Mouse (Mus musculus) left cerebral cortex, postnatal 25 days (tissue): ENCODE data around the gene Lcat. TPM values are rescaled to one million over a fixed set of nuclear protein-coding genes. Genes with fewer than 3 reads are reported as not detected.

Experiments
- DNase-seq, 2 experiments: peaks; one replicate each; pipeline ENCODE4 v3.0.0; 2022; ENCODE audit warnings: low spot score in 2 of 2, mixed read lengths in 1 of 2
- intact Hi-C: fragments of 180-260 bp; cut with DNase I; formaldehyde crosslinking; loops from one replicate; pipeline ENCODE4 v1.15.1; 2025
- total RNA-seq, 2 experiments: library from RNA; stranded (reverse); gene quantifications; 2 replicates each; pipeline ENCODE4 v1.2.3; 2021

The Lcat gene
- total RNA-seq, 2 experiments from 2014 or later: 28.0 to 32.5 TPM

DNA sequence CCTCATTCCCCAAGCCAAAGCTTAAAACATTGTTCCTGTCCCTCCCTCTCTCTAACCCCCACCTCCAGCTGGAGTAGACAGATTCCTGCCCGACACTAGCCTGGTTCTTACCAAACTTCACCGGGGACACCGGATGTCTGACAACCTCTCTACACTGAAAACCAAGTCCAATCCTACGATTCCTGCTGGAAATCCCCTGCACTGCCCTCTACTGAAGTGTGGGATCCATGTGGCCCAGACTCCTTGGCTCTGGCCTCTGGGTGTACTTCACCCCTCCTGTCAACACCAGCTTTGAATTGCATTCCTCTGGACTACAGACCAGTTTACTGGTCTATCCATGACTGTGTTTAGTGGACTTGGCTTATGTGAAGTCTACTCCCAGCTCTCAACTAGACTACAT lies 13.4 kb upstream of the Lcat start:
- intact Hi-C loops: no loop called here
- DNase-seq: no peak

DNA sequence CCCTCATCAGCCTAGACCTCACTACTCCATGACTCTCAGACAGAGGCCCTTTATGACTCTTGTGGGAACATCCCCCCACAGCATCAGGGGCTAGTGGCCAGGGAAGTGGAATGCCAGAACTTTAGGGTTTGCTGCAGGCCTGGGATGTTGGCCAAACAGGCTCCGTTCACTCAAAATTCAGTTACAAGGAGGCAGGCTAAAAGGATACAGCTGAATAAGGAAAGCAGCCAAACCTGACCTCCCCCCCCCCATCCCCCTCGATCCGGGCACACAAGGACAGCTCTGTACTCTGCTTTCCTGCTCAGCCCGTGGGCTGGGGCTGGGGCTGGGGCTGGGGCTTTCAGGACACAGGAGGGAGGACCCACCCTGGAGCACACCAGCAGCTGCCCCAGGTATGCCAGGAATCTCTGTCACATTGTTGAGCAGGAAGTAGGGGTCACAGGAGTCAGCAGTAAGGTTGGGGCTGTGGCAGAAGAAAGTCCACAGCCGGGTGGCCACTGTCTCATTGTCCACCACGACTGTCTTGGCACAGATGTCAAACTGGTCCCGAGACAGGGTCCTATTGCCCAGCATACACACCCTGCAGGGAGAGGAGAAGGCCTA lies 8.0 kb upstream of the Lcat start:
- intact Hi-C loops: no loop called here
- peak in 1 of 2 experiments; percentile 63 for DNase-seq

GRCm38 (mm10) chr8:105949350-105949749 lies 6.2 kb upstream of the Lcat start:
- intact Hi-C loops: no loop called here
- DNase-seq: peak; percentile 64 to 67

GRCm38 (mm10) chr8:105942542-105942941 lies 640 bp downstream of the Lcat start:
- intact Hi-C loops: no loop called here
- no peak for DNase-seq

- intact Hi-C loops: no loop called here
- no peak for DNase-seq
Measured at GRCm38 (mm10) chr8:105942026-105942425, 1.2 kb downstream of the Lcat start.

DNA sequence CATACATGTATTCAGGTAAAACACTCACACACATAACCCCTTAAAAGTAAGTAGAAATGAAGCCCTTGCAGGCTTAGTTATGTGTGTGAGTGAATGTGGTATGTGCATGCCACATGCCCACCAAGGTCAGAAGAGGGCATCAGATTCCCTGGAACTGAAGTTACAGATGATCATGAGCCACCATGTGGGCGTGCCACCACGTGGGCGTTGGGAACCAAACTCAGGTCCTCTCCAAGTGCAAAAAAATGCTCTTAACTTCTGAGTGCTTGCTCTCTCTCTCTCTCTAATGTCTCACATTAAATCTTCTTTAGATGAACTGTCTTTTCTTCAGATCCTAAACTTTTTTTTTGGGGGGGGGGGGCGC lies 4.9 kb downstream of the Lcat start, which contains the start of gene Psmb10:
TSS of gene Psmb10 (minus strand) at position 139 of the 364 bp plus-strand sequence.
- intact Hi-C loops: no loop called here
- DNase-seq: peak in 1 of 2 experiments; percentile 45

DNA sequence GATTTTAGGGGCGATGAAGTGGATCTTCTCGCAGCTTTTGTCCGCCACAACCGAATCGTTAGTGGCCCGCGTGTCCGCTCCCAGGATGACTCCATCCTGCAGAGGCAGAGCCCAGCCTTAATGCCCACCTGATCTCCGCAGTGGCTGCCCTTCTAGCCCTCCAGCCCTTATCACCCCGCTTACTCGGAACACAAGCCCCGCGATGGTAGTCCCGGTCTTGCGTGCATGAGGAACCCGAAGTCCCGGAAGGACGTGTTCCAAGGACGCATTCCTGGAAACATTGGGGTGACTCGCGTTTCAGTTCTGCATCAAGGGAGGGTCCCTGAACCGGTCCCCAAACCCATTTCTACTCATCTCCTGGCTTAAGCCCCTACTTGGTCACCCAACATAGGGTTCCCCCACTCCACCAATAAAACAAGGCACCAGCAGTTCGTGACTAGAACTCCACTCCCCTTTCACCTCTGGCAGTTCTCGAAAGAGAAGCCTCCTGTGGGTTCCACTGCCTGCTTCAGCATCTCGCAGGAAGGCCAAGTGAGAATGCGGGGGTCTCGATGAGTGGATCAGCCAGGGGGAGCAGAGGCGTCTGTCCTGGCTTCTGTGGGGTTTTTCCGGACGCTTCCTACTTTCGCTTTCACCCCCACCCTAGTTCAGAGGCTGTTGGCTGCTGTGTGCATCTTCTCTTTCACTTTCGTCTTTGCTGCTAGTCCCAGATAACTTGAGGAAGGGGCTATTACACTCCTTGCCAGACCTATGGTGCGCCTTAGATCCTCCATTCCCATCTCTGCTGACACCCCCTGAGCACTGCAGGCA lies 5.5 kb downstream of the Lcat start:
- DNase-seq: peak; percentile 55 to 60
- intact Hi-C loops: no loop called here

DNA sequence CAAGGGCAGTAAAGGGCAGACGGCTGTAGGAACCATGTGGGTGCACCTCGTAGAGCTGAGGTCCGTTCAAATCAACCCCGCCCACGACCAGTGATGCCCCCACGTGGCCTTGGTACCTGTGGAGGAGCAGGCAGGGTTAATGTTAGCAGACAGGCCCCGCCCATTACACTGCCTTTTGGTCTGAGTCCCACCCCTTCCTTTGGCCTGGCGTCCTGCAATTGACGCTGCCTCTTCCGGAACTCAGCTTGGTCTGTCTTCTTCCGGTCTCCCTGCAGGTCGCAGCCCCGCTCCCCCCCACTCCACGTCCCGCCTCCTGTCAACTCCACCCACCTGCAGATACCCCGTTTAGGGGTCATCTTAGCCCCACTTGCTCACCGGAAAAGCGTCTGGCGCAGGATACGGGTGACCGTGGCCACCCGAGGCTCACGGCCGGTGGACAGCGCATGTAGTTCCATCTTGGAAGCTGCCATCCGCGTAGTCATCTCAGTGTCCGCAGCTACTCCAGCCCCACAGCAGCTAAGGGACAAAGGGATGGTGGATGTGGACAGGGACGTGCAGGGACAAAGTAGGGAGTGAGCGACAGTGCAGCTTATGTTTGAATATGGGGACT lies 6.2 kb downstream of the Lcat start:
- intact Hi-C loops: no loop called here
- peak; percentile 84 to 94 for DNase-seq

GRCm38 (mm10) chr8:105935863-105936603 lies 7.1 kb downstream of the Lcat start:
- intact Hi-C loops: no loop called here
- no peak for DNase-seq

DNA sequence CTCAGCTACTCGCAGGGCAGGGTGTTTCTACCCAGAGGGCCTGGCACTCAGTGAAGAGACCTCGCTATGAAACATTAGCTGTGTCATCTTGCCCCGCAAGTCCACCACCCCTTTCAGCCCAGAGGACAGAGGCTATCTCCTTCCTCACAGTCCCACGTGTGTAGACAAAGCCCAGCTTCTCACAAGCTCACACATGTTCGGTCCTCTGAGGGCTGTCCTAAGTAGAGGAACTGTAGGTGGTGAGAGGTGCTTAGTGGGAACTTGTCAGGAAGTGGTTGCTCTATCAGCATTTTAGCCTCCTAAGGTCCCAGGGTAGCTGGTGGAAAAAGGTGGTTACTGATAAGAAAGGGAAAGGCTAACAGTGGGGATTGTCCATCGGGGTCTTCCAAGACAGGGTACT lies 8.1 kb downstream of the Lcat start:
- intact Hi-C loops: no loop called here
- no peak for DNase-seq

GRCm38 (mm10) chr8:105933762-105934161 lies 9.4 kb downstream of the Lcat start, which contains the start of gene Ctrl:
Gene Ctrl (minus strand): TSS chr8:105933862.
- intact Hi-C loops: loop anchor here (5.0 kb wide), 2 partner anchors 81 to 96 kb away; partner anchors contain the start of gene Cenpt
- DNase-seq: no peak

- intact Hi-C loops: loop anchor here (5.0 kb wide), 2 partner anchors 80 to 95 kb away; partner anchors contain the start of gene Cenpt
Measured at GRCm38 (mm10) chr8:105932525-105932924, 10.7 kb downstream of the Lcat start.

DNA sequence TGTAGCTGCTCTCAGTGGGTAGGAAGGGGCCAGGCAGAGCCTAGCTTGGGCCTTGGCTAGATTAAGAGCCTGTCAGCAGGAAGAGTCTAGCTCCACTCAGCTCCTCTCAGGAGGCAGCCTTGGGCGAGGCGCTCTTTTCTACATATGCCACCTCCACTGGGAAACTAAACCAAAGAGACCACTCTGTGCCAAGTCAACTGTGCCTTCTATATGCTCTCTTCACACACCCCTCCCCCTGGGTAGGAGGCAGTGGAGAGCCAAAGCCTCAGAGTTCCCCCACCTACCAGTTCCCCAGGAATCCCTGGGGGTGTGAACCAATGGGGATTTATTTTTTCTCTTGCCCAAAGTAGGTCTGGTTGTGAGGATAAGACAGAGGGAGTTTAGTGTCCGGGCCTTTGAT lies 11.9 kb downstream of the Lcat start:
- peak in 1 of 2 experiments; percentile 92 for DNase-seq
- intact Hi-C loops: loop anchor here (1.0 to 5.0 kb wide), 3 partner anchors 40 to 94 kb away; partner anchors contain the start of gene Cenpt

More at GRCm38 (mm10) chr8:105932525-105932924, 10.7 kb downstream of the Lcat start:
- no peak for DNase-seq

GRCm38 (mm10) chr8:105930602-105931001 lies 12.6 kb downstream of the Lcat start:
- intact Hi-C loops: loop anchor here (1.0 to 5.0 kb wide), 4 partner anchors 39 to 215 kb away; partner anchors contain the start of gene Cenpt
- DNase-seq: peak; percentile 76 to 82

- intact Hi-C loops: no loop called here
- DNase-seq: peak in 1 of 2 experiments; percentile 85
Measured at GRCm38 (mm10) chr8:105925123-105925522, 18.1 kb downstream of the Lcat start.

DNA sequence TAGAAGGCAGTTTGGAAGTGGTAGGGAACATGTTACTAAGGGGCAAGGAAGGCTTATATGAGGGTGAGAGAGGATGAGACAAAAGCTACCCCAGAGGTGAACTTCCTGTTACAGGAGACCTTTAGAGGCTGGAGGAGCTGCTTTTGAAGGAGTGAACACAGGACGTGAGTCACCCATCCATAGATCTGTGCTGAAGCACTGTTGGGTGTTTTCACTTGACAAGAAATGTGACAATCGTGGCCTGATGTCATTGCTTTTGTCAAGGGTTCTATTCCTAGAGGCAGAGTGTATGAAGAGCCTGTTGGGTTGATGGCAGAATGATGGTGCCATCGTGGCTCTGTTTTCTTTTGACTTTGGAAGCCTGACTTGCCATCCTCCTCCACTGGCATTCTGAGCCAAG lies 23.8 kb downstream of the Lcat start:
- intact Hi-C loops: no loop called here
- peak in 1 of 2 experiments; percentile 67 for DNase-seq

- intact Hi-C loops: loop anchor here (1.0 kb wide), 1 partner anchor 110 kb away; the partner anchor contains the start of gene Ddx28
- no peak for DNase-seq
Measured at GRCm38 (mm10) chr8:105900941-105901616, 42.1 kb downstream of the Lcat start.

DNA sequence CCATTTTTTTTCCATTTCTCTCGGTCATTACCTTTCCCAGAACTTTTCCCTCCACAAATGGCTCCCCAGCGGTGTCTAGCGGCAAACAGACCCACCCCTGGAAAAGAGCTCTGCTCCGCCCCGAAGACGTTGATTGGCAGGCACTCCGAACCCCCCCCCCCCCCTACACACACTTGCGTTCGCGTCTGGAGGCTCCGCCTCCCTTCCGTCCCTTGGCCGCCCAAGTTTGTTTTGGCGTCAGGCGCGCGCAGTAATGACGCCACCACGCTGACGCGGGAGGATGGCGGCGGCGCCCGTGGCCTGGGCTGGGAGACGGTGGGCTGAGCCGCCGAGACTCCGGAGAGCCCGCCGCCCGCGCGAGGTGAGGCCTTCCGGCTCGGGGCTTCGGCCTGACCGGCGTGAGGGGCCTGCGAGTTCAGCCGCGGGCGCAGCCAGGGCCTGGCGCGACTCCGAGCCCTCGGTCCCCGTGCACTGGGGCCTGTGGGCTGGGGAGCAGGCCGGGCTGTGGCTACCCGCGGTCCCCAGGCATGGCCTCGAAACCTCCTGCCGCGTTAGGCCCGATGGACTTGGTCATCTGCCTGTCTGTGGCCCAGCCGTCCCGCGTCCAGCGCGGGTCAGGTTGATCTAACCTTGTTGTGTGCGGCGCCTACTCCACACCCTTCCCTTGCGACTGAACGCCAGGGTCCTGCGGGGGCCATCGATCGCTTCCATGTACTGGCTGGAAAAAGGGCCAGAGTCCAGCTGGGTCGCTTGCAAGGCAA lies 42.8 kb downstream of the Lcat start, which contains the start of gene Pskh1:
TSS of gene Pskh1 (plus strand) at position 262 of the 761 bp plus-strand sequence.
- intact Hi-C loops: loop anchor here (1.0 kb wide), 1 partner anchor 111 kb away; the partner anchor contains the start of gene Ddx28
- DNase-seq: peak; percentile 93 to 94
